Mouse (Mus musculus): ENCODE data around the gene Rab14. TPM values are rescaled to one million over a fixed set of nuclear protein-coding genes. Genes with fewer than 3 reads are reported as not detected.

Rab14 gene
- polyA plus RNA-seq, 1 experiment from 2014 or later = 460 TPM

GRCm38 (mm10) chr2:35138576-35138975 lies 62.3 kb downstream of the Rab14 start:
- Histone ChIP-seq H3K4me1 (no peaks in the 10 kb centered on the region; the same call in 1 of the 2 replicates), H3K36me3 (peaks cover 63% of the 10 kb centered on the region), H3K4me2 (replicated peaks) (no peak overlapping the region), H3K27me3 (no peaks in the 10 kb centered on the region), H3K9ac (replicated peaks) (no peak overlapping the region), H3K4me3 (no peak overlapping the region), H3K9me3 (no peaks in the 10 kb centered on the region), H3K27ac (replicated peaks) (no peak overlapping the region)
- ATAC-seq (replicated peaks) = no peak
- WGBS = 96% methylated on average over 1 of the region's 1 CpGs

DNA sequence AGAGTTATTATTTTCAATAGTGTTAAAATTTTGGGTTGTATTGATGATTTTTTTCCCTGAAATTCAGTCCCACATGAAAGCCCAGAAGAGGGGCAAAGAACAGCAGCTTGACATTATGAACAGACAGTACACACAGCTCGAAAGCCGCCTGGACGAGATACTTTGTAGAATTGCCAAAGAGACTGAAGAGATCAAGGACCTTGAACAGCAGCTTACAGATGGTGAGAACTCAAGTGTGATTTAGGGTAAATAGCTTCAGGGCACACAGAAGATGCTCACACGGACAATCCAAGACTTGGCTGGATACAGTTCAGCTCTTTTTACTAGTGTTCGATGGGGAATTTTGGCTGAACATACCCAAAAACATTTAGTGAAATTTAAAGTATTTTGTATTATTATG lies 67.0 kb downstream of the Rab14 start:
- no peak overlapping the region for H3K4me3 ChIP-seq
- ATAC-seq (replicated peaks) = no peak
- peaks cover 15% of the 10 kb centered on the region for H3K4me1 ChIP-seq
- H3K27ac ChIP-seq (replicated peaks) = no peak overlapping the region
- H3K4me2 ChIP-seq (replicated peaks) = no peak overlapping the region
- no peaks in the 10 kb centered on the region for H3K27me3 ChIP-seq
- 47% methylated on average over 5 of the region's 5 CpGs for WGBS
- peaks cover 42% of the 10 kb centered on the region for H3K36me3 ChIP-seq
- no peak overlapping the region for H3K9ac ChIP-seq (replicated peaks)
- no peaks in the 10 kb centered on the region for H3K9me3 ChIP-seq

- Histone ChIP-seq H3K9ac (replicated peaks) (peak overlapping the region; percentile 4; the same call in 1 of the 2 replicates), H3K27ac (replicated peaks) (0 out of 2 replicates have a peak overlapping the region, but pooled peaks have one; percentile 47), H3K9me3 (no peaks in the 10 kb centered on the region), H3K4me1 (peaks cover 15% of the 10 kb centered on the region), H3K36me3 (peaks cover 35% of the 10 kb centered on the region), H3K4me3 (peak overlapping the region; percentile 48), H3K4me2 (replicated peaks) (peak overlapping the region; percentile 58), H3K27me3 (no peaks in the 10 kb centered on the region)
- ATAC-seq (replicated peaks) = 0 out of 2 replicates have a peak, but pooled peaks have one; percentile 5
- 4% methylated on average over 5 of the region's 5 CpGs for WGBS
These were observed 68.3 kb downstream of the Rab14 start for GRCm38 (mm10) chr2:35132662-35133055.

GRCm38 (mm10) chr2:35131991-35132661 lies 68.8 kb downstream of the Rab14 start:
- WGBS = under 1% methylated on average over 21 of the region's 21 CpGs
- Histone ChIP-seq H3K36me3 (peaks cover 29% of the 10 kb centered on the region), H3K9ac (replicated peaks) (peak overlapping the region; percentile 4; the same call in 1 of the 2 replicates), H3K4me3 (peak overlapping the region; percentile 48), H3K4me2 (replicated peaks) (peak overlapping the region; percentile 58), H3K9me3 (no peaks in the 10 kb centered on the region), H3K27me3 (no peaks in the 10 kb centered on the region), H3K27ac (replicated peaks) (peak overlapping the region; percentile 47; the same call in 1 of the 2 replicates), H3K4me1 (peaks cover 15% of the 10 kb centered on the region)
- peak; percentile 100 for ATAC-seq (replicated peaks)

DNA sequence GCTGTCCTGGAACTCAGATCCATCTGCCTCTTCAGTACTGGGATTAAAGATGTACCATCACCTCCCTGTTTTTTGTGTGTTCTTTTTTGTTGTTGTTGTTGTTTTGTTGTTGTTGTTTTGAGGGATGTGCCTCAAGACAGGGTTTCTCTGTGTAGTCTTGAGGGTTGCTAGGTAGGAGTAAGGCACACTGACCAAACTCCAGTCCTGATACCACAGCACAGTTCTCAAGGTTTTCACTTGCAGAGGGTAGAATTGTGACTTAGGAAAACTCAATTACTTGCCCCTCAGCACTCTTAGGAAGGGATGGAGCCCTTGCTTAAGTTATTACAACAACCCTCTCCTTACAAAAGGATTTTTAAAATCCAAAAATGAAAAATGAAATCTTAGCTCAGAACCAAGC lies 69.4 kb downstream of the Rab14 start:
- ATAC-seq (replicated peaks) = no peak
- Histone ChIP-seq H3K9me3 (no peaks in the 10 kb centered on the region), H3K27me3 (no peaks in the 10 kb centered on the region), H3K9ac (replicated peaks) (no peak overlapping the region), H3K4me1 (peaks cover 15% of the 10 kb centered on the region), H3K4me3 (peak overlapping the region; percentile 48), H3K27ac (replicated peaks) (peak overlapping the region; percentile 47; the same call in 1 of the 2 replicates), H3K4me2 (replicated peaks) (peak overlapping the region; percentile 58), H3K36me3 (peaks cover 26% of the 10 kb centered on the region)

Other genes with a start within 250 kb of the Rab14 start
- gene Traf1, start 239.3 kb downstream of the Rab14 start, polyA plus RNA-seq (2015; fragmentation: Nextera tagmentation; extraction: Ambion mirVana) = 0.46 and 1.6 TPM in 2 replicates
- gene Hc, start 139.7 kb downstream of the Rab14 start, polyA plus RNA-seq (2015; fragmentation: Nextera tagmentation; extraction: Ambion mirVana) = 0.46 and 0.73 TPM in 2 replicates
- gene AI182371, start 99.6 kb downstream of the Rab14 start, polyA plus RNA-seq (2015; fragmentation: Nextera tagmentation; extraction: Ambion mirVana) = 0.32 and 0.39 TPM in 2 replicates
- gene Cntrl, start 91.6 kb downstream of the Rab14 start, polyA plus RNA-seq (2015; fragmentation: Nextera tagmentation; extraction: Ambion mirVana) = 15.5 and 17.9 TPM in 2 replicates
- gene Gsn, start 55.3 kb upstream of the Rab14 start, polyA plus RNA-seq (2015; fragmentation: Nextera tagmentation; extraction: Ambion mirVana) = 18.0 and 18.1 TPM in 2 replicates
- gene Stom, start 135.9 kb upstream of the Rab14 start, polyA plus RNA-seq (2015; fragmentation: Nextera tagmentation; extraction: Ambion mirVana) = 9.9 and 10.9 TPM in 2 replicates
- not detected in 2 replicates for gene 4930568D16Rik, start 166.6 kb upstream of the Rab14 start, polyA plus RNA-seq (2015; fragmentation: Nextera tagmentation; extraction: Ambion mirVana)
- not detected in 2 replicates for gene 4930402F06Rik, start 196.1 kb upstream of the Rab14 start, polyA plus RNA-seq (2015; fragmentation: Nextera tagmentation; extraction: Ambion mirVana)